Mouse (Mus musculus) megakaryocyte progenitor cell, adult 5-6 weeks (primary cell): Measurements from ENCODE around the gene Gm17349. TPM values are rescaled to one million over a fixed set of nuclear protein-coding genes. Genes with fewer than 3 reads are reported as not detected.
"Not testable (repeated sequence)": the region's sequence is repeated elsewhere in the genome, so short reads cannot be mapped to it uniquely, and the experiment has no call there.

Source experiments
- ATAC-seq: replicated peaks from 2 replicates; pipeline ENCODE4 v1.8.0; 2016; ENCODE audit warnings: mild to moderate bottlenecking, moderate TSS enrichment, inconsistent platforms; ENCODE audit not compliant: poor library complexity
- total RNA-seq, 2 experiments: library from RNA; stranded (forward) in 1 of 2; stranded (reverse) in 1 of 2; fragments of 157-497, 149-512 nt in 1 of 2; fragments of 200-1000 nt in 1 of 2; gene quantifications; 2 replicates each; pipeline versions ENCODE4 v1.2.3 to v1.2.4; 2015 to 2017

Gene Gm17349
- total RNA-seq (2015) (not detected in 2 replicates), total RNA-seq (2017) (not detected in 2 replicates)

GRCm38 (mm10) chr15:99705440-99706048 is at the start of gene Gm17349:
Gm17349 (minus strand) TSS chr15:99705490.
- ATAC-seq, result peak; percentile 59

GRCm38 (mm10) chr15:99754204-99754603 is 48.9 kb upstream of the Gm17349 start:
- ATAC-seq, result no peak

GRCm38 (mm10) chr15:99740229-99740628 is 34.9 kb upstream of the Gm17349 start:
- no peak for ATAC-seq

- ATAC-seq, result no peak
These were observed 31.4 kb upstream of the Gm17349 start for GRCm38 (mm10) chr15:99736675-99737074.

- no peak for ATAC-seq
These were observed 30.3 kb upstream of the Gm17349 start for GRCm38 (mm10) chr15:99735631-99736030.

GRCm38 (mm10) chr15:99733186-99733585 is 27.9 kb upstream of the Gm17349 start:
- no peak for ATAC-seq

- no peak for ATAC-seq
These were observed 26.4 kb upstream of the Gm17349 start for GRCm38 (mm10) chr15:99731678-99732077.

GRCm38 (mm10) chr15:99731167-99731566 is 25.9 kb upstream of the Gm17349 start:
- no peak for ATAC-seq

GRCm38 (mm10) chr15:99729056-99729783 is 23.9 kb upstream of the Gm17349 start:
- ATAC-seq, result no peak

GRCm38 (mm10) chr15:99728211-99728610 is 22.9 kb upstream of the Gm17349 start:
- no peak for ATAC-seq

- no peak for ATAC-seq
These were observed 22.2 kb upstream of the Gm17349 start for GRCm38 (mm10) chr15:99727525-99727924.

GRCm38 (mm10) chr15:99727039-99727438 is 21.7 kb upstream of the Gm17349 start:
- not testable (repeated sequence) for ATAC-seq

GRCm38 (mm10) chr15:99726549-99726948 is 21.3 kb upstream of the Gm17349 start:
- no peak for ATAC-seq

- ATAC-seq, result peak; percentile 88
These were observed 20.3 kb upstream of the Gm17349 start, which contains the start of gene Cox14 for GRCm38 (mm10) chr15:99725341-99726155. Cox14 (plus strand) TSS chr15:99725618.

- ATAC-seq, result peak; percentile 30
These were observed 19.2 kb upstream of the Gm17349 start for GRCm38 (mm10) chr15:99724292-99725021.

GRCm38 (mm10) chr15:99723515-99724291 is 18.4 kb upstream of the Gm17349 start:
- no peak for ATAC-seq

GRCm38 (mm10) chr15:99723120-99723514 is 17.8 kb upstream of the Gm17349 start:
- ATAC-seq, result no peak

GRCm38 (mm10) chr15:99721921-99722743 is 16.8 kb upstream of the Gm17349 start:
- ATAC-seq, result no peak

GRCm38 (mm10) chr15:99719865-99720264 is 14.6 kb upstream of the Gm17349 start:
- no peak for ATAC-seq
